Mouse (Mus musculus): ENCODE measurements at regions not wholly inside any gene's neighbourhood (a gene's known extent, or its start where the extent isn't known, plus 50 kb on each side); places are given as distances from the start of the nearest gene placed in this dataset.

GRCm38 (mm10) chr7:115319504-115319903 lies 576.0 kb downstream of the Insc start:
- TF ChIP-seq CTCF (IDR thresholded peaks at IDR 0.05; ENCODE audit: borderline replicate concordance, insufficient read depth, low read depth, low read length): no peak
- no peak for TF ChIP-seq POLR2A (IDR thresholded peaks at IDR 0.05; ENCODE audit: borderline replicate concordance, insufficient read depth, low read length)
- no peak for DNase-seq
- Histone ChIP-seq H3K4me3 (replicated peaks; ENCODE audit: insufficient read depth, low read depth, low read length) (no peak overlapping the region), H3K27ac (ENCODE audit: insufficient read depth, low read length) (no peak overlapping the region), H3K4me1 (ENCODE audit: control insufficient read depth, insufficient read depth, low read length) (no peaks in the 10 kb centered on the region), H3K27me3 (ENCODE audit: control insufficient read depth, insufficient read depth, low read length) (no peaks in the 10 kb centered on the region)
- WGBS: 87% methylated on average over 4 of the region's 4 CpGs

- WGBS: 33% methylated on average over 5 of the region's 5 CpGs
- no peak overlapping the region for H3K4me3 ChIP-seq (replicated peaks; ENCODE audit: insufficient read depth, low read depth, low read length)
- no peaks in the 10 kb centered on the region for H3K27me3 ChIP-seq (ENCODE audit: control insufficient read depth, insufficient read depth, low read length)
- no peaks in the 10 kb centered on the region for H3K4me1 ChIP-seq (ENCODE audit: control insufficient read depth, insufficient read depth, low read length)
- no peak for DNase-seq
- no peak overlapping the region for H3K27ac ChIP-seq (ENCODE audit: insufficient read depth, low read length)
- TF ChIP-seq CTCF (IDR thresholded peaks at IDR 0.05; ENCODE audit: borderline replicate concordance, insufficient read depth, low read depth, low read length): no peak
- TF ChIP-seq POLR2A (IDR thresholded peaks at IDR 0.05; ENCODE audit: borderline replicate concordance, insufficient read depth, low read length): no peak
These were observed 579.5 kb downstream of the Insc start for GRCm38 (mm10) chr7:115322989-115323388.

DNA sequence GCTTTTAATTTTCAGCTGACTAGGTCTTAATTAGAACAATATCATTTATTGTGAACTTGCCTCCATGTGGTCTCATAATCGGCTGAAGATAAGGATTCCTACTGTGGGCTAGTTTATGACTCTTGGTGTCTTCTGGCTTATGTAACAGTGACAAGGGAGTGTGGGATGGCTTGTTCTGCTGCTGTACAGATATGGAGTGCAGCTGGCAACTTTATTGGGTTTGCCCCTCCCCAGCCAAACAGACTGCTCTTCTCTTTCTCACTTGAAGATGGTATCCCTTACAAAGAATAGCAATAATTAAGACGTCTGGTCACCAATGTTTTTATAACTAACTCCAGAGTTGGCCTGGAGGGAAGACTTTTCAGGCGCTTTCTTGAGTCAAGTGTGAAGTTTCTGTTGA lies 584.8 kb downstream of the Insc start:
- Histone ChIP-seq H3K27ac (ENCODE audit: insufficient read depth, low read length) (no peak overlapping the region), H3K27me3 (ENCODE audit: control insufficient read depth, insufficient read depth, low read length) (no peaks in the 10 kb centered on the region), H3K4me3 (replicated peaks; ENCODE audit: insufficient read depth, low read depth, low read length) (no peak overlapping the region), H3K4me1 (ENCODE audit: control insufficient read depth, insufficient read depth, low read length) (peaks cover 6% of the 10 kb centered on the region; the same call in 1 of the 2 replicates)
- 76% methylated on average over 3 of the region's 3 CpGs for WGBS
- no peak for TF ChIP-seq CTCF (IDR thresholded peaks at IDR 0.05; ENCODE audit: borderline replicate concordance, insufficient read depth, low read depth, low read length)
- TF ChIP-seq POLR2A (IDR thresholded peaks at IDR 0.05; ENCODE audit: borderline replicate concordance, insufficient read depth, low read length): no peak
- DNase-seq: no peak

DNA sequence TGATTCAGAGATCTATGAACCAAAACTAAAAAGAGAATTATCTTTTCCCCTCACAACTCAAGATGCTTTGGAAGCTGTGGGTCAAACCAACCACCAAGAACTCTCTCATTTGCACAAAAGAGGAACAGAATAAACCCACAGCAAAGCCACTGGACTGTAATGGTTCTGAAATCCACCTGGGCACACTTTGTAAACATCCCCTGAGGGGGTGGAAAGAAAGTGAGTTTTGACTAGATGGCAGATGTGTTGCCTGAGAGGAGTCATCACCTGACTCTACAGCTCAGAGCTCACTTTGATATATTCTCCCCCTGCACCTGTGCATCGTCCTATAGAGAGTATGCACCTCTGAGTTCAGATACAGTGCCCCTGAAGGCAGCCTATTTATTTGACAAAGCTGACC lies 588.2 kb downstream of the Insc start:
- TF ChIP-seq POLR2A (IDR thresholded peaks at IDR 0.05; ENCODE audit: borderline replicate concordance, insufficient read depth, low read length) (no peak), CTCF (IDR thresholded peaks at IDR 0.05; ENCODE audit: borderline replicate concordance, insufficient read depth, low read depth, low read length) (no peak)
- 100% methylated on average over 1 of the region's 1 CpGs for WGBS

GRCm38 (mm10) chr7:115333046-115333577 lies 589.6 kb downstream of the Insc start:
- WGBS: 4% methylated on average over 1 of the region's 1 CpGs
- Histone ChIP-seq H3K4me1 (ENCODE audit: control insufficient read depth, insufficient read depth, low read length) (peaks cover 12% of the 10 kb centered on the region; the same call in 1 of the 2 replicates), H3K4me3 (replicated peaks; ENCODE audit: insufficient read depth, low read depth, low read length) (no peak overlapping the region), H3K27ac (ENCODE audit: insufficient read depth, low read length) (no peak overlapping the region), H3K27me3 (ENCODE audit: control insufficient read depth, insufficient read depth, low read length) (no peaks in the 10 kb centered on the region)
- TF ChIP-seq POLR2A (IDR thresholded peaks at IDR 0.05; ENCODE audit: borderline replicate concordance, insufficient read depth, low read length) (no peak), CTCF (IDR thresholded peaks at IDR 0.05; ENCODE audit: borderline replicate concordance, insufficient read depth, low read depth, low read length) (no peak)
- DNase-seq: peak; percentile 13 to 73

More for the DNA sequence above, 588.2 kb downstream of the Insc start:
- H3K4me3 ChIP-seq (replicated peaks; ENCODE audit: insufficient read depth, low read depth, low read length): no peak overlapping the region
- peaks cover 12% of the 10 kb centered on the region; the same call in 1 of the 2 replicates for H3K4me1 ChIP-seq (ENCODE audit: control insufficient read depth, insufficient read depth, low read length)
- H3K27me3 ChIP-seq (ENCODE audit: control insufficient read depth, insufficient read depth, low read length): no peaks in the 10 kb centered on the region
- no peak overlapping the region for H3K27ac ChIP-seq (ENCODE audit: insufficient read depth, low read length)
- DNase-seq: no peak

DNA sequence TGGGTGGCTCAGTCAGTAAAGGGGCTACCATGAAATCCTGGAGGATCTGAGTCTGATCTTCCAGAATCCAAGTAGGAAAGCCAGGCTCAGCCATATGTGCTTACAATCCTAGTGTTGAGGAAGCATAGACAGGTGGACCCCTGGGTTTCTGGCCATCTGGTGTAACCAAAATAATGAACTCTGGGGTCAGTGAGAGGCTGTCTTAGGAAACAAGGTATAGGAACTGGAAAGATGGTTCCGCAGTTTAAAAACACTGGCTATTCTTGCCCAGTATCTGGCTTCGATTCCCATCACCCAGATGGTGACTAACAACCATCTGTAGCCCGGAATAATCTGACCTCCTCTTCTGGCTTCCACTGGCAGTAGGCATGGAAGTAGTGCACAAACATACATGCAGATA lies 591.6 kb downstream of the Insc start:
- H3K27ac ChIP-seq (ENCODE audit: insufficient read depth, low read length): no peak overlapping the region
- peak; percentile 42 to 75 for DNase-seq
- peaks cover 13% of the 10 kb centered on the region; the same call in 1 of the 2 replicates for H3K4me1 ChIP-seq (ENCODE audit: control insufficient read depth, insufficient read depth, low read length)
- H3K27me3 ChIP-seq (ENCODE audit: control insufficient read depth, insufficient read depth, low read length): no peaks in the 10 kb centered on the region
- no peak overlapping the region for H3K4me3 ChIP-seq (replicated peaks; ENCODE audit: insufficient read depth, low read depth, low read length)
- TF ChIP-seq POLR2A (IDR thresholded peaks at IDR 0.05; ENCODE audit: borderline replicate concordance, insufficient read depth, low read length): no peak
- no peak for TF ChIP-seq CTCF (IDR thresholded peaks at IDR 0.05; ENCODE audit: borderline replicate concordance, insufficient read depth, low read depth, low read length)
- 17% methylated on average over 3 of the region's 3 CpGs for WGBS

GRCm38 (mm10) chr7:115340155-115340554 lies 596.7 kb downstream of the Insc start:
- DNase-seq: peak; percentile 20 to 38
- Histone ChIP-seq H3K4me3 (replicated peaks; ENCODE audit: insufficient read depth, low read depth, low read length) (no peak overlapping the region), H3K4me1 (ENCODE audit: control insufficient read depth, insufficient read depth, low read length) (peaks cover 6% of the 10 kb centered on the region; the same call in 1 of the 2 replicates), H3K27me3 (ENCODE audit: control insufficient read depth, insufficient read depth, low read length) (no peaks in the 10 kb centered on the region), H3K27ac (ENCODE audit: insufficient read depth, low read length) (no peak overlapping the region)
- no peak for TF ChIP-seq POLR2A (IDR thresholded peaks at IDR 0.05; ENCODE audit: borderline replicate concordance, insufficient read depth, low read length)
- TF ChIP-seq CTCF (IDR thresholded peaks at IDR 0.05; ENCODE audit: borderline replicate concordance, insufficient read depth, low read depth, low read length): no peak
- 33% methylated on average over 7 of the region's 7 CpGs for WGBS

DNA sequence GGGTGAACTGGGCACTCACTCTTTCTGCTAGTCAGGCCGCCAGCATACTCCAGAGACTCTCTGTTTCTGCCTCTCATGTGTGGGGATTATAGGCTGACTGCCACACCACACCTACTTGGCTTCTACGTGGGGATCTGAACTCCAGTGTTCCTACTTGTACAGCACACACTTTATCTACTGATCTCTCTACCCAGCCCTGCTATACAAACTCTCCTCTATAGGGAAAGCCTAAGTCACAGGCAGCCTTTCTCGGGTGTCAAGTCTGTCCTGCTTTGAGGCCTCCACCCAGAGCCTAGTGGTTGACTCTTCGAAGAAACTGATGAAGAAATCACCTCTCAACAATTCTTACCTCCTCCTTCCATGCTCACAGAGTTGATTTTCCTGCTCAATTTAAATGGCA lies 597.5 kb downstream of the Insc start:
- Histone ChIP-seq H3K4me1 (ENCODE audit: control insufficient read depth, insufficient read depth, low read length) (peaks cover 6% of the 10 kb centered on the region; the same call in 1 of the 2 replicates), H3K27me3 (ENCODE audit: control insufficient read depth, insufficient read depth, low read length) (no peaks in the 10 kb centered on the region), H3K27ac (ENCODE audit: insufficient read depth, low read length) (no peak overlapping the region), H3K4me3 (replicated peaks; ENCODE audit: insufficient read depth, low read depth, low read length) (no peak overlapping the region)
- TF ChIP-seq CTCF (IDR thresholded peaks at IDR 0.05; ENCODE audit: borderline replicate concordance, insufficient read depth, low read depth, low read length): no peak
- TF ChIP-seq POLR2A (IDR thresholded peaks at IDR 0.05; ENCODE audit: borderline replicate concordance, insufficient read depth, low read length): no peak
- 91% methylated on average over 4 of the region's 4 CpGs for WGBS
- no peak for DNase-seq

All from cerebellum, adult 2 months (tissue).